Mouse (Mus musculus) MEL (cell line): ENCODE results near the gene Sema3a. TPM values are rescaled to one million over a fixed set of nuclear protein-coding genes. Genes with fewer than 3 reads are reported as not detected.

Source experiments
- DNase-seq: peaks from one replicate; pipeline ENCODE4 v3.0.0; 2011; ENCODE audit warnings: low read depth, low spot score
- H3K27ac ChIP-seq: 2 replicates; pipeline ENCODE4 v1.5.1; 2012; ENCODE audit warnings: low read depth, mild to moderate bottlenecking, control low read depth, low read length, moderate library complexity; ENCODE audit not compliant: control insufficient read depth
- H3K27me3 ChIP-seq, 2 experiments: fragments of 150-350 bp in 1 of 2; sonication (generic) in 1 of 2; 2 replicates each; pipeline ENCODE4 v1.6.1; 2012; ENCODE audit warnings: low read length in 2 of 2, mild to moderate bottlenecking in 2 of 2, improper control_type of control experiment in 1 of 2, moderate library complexity in 1 of 2; ENCODE audit not compliant: insufficient read depth in 2 of 2, control insufficient read depth in 1 of 2
- H3K36me3 ChIP-seq, 2 experiments: 2 replicates each; pipeline ENCODE4 v1.6.1; 2012 to 2014; ENCODE audit warnings: low read length in 2 of 2, improper control_type of control experiment in 1 of 2, inconsistent platforms in 1 of 2, mild to moderate bottlenecking in 1 of 2; ENCODE audit not compliant: insufficient read depth in 2 of 2, control insufficient read depth in 1 of 2
- H3K4me1 ChIP-seq, 2 experiments: fragments of 150-350 bp in 1 of 2; sonication (generic) in 1 of 2; 2 replicates each; pipeline ENCODE4 v1.6.1; 2012; ENCODE audit warnings: low read length in 2 of 2, improper control_type of control experiment in 1 of 2, mild to moderate bottlenecking in 1 of 2; ENCODE audit not compliant: insufficient read depth in 2 of 2, control insufficient read depth in 1 of 2
- H3K4me3 ChIP-seq, 2 experiments: fragments of 150-350 bp in 1 of 2; sonication (generic) in 1 of 2; 2 replicates each; pipeline ENCODE4 v1.5.1; 2012; ENCODE audit warnings: low read depth in 2 of 2, low read length in 2 of 2, mild to moderate bottlenecking in 2 of 2, moderate library complexity in 2 of 2, control low read depth in 1 of 2, improper control_type of control experiment in 1 of 2; ENCODE audit not compliant: control insufficient read depth in 1 of 2, insufficient read depth in 1 of 2
- H3K79me2 ChIP-seq: 2 replicates; pipeline ENCODE4 v1.6.1; 2012; ENCODE audit warnings: mild to moderate bottlenecking, low read length, moderate library complexity; ENCODE audit not compliant: control insufficient read depth, poor library complexity, insufficient read depth
- H3K9ac ChIP-seq: 2 replicates; pipeline ENCODE4 v1.6.1; 2012; ENCODE audit warnings: low read depth, mild to moderate bottlenecking, control low read depth, low read length, moderate library complexity; ENCODE audit not compliant: control insufficient read depth, poor library complexity, severe bottlenecking
- H3K9me3 ChIP-seq: fragments of 150-350 bp; sonication (generic); replicated peaks from 2 replicates; pipeline ENCODE4 v1.6.1; 2012; ENCODE audit warnings: mild to moderate bottlenecking, low read length, improper control_type of control experiment, moderate library complexity; ENCODE audit not compliant: insufficient read depth
- CHD2 ChIP-seq: IDR thresholded peaks from 2 replicates; pipeline ENCODE4 v1.6.1; 2011; ENCODE audit warnings: low read length, improper control_type of control experiment
- ETS1 ChIP-seq: IDR thresholded peaks from 2 replicates; pipeline ENCODE4 v1.6.1; 2012; ENCODE audit warnings: low read depth, mild to moderate bottlenecking, inconsistent platforms, low read length, improper control_type of control experiment, moderate library complexity
- GABPA ChIP-seq: IDR thresholded peaks from 2 replicates; pipeline ENCODE4 v1.6.1; 2012; ENCODE audit warnings: low read depth, mild to moderate bottlenecking, inconsistent platforms, low read length, improper control_type of control experiment, moderate library complexity
- HCFC1 ChIP-seq: IDR thresholded peaks from 2 replicates; pipeline ENCODE4 v1.6.1; 2012; ENCODE audit warnings: low read depth, mild to moderate bottlenecking, inconsistent platforms, low read length, improper control_type of control experiment, moderate library complexity
- KAT2A ChIP-seq: conservative IDR thresholded peaks from 2 replicates; pipeline ENCODE4 v1.6.1; 2012; ENCODE audit warnings: low read depth, low read length, improper control_type of control experiment, inconsistent platforms
- MAX ChIP-seq: IDR thresholded peaks from 2 replicates; pipeline ENCODE4 v1.6.1; 2011; ENCODE audit warnings: low read length, improper control_type of control experiment
- MXI1 ChIP-seq: IDR thresholded peaks from 2 replicates; pipeline ENCODE4 v1.6.1; 2011; ENCODE audit warnings: mild to moderate bottlenecking, low read depth, low read length, improper control_type of control experiment
- MYB ChIP-seq: IDR thresholded peaks from 2 replicates; pipeline ENCODE4 v1.6.1; 2011; ENCODE audit warnings: mild to moderate bottlenecking, low read depth, low read length, improper control_type of control experiment
- POLR2AphosphoS2 ChIP-seq: IDR thresholded peaks from 2 replicates; pipeline ENCODE4 v1.6.1; 2011; ENCODE audit warnings: low read length, improper control_type of control experiment
- POLR2AphosphoS5 ChIP-seq: IDR thresholded peaks from 2 replicates; pipeline ENCODE4 v1.6.1; 2012; ENCODE audit warnings: low read depth, borderline replicate concordance, mild to moderate bottlenecking, inconsistent platforms, low read length, moderate library complexity, mixed read lengths
- SIN3A ChIP-seq: IDR thresholded peaks from 2 replicates; pipeline ENCODE4 v1.6.1; 2012; ENCODE audit warnings: low read length, improper control_type of control experiment, inconsistent platforms
- SMC3 ChIP-seq: IDR thresholded peaks from 2 replicates; pipeline ENCODE4 v1.6.1; 2011; ENCODE audit warnings: low read depth, low read length, improper control_type of control experiment
- TAL1 ChIP-seq: IDR thresholded peaks from 2 replicates; pipeline ENCODE4 v1.6.1; 2012; ENCODE audit warnings: mild to moderate bottlenecking, inconsistent platforms, low read length, moderate library complexity, mixed read lengths
- TBP ChIP-seq: IDR thresholded peaks from 2 replicates; pipeline ENCODE4 v1.8.0; 2011; ENCODE audit warnings: low read depth, low read length, improper control_type of control experiment
- TCF12 ChIP-seq: IDR thresholded peaks from 2 replicates; pipeline ENCODE4 v1.6.1; 2014; ENCODE audit warnings: low read depth, mild to moderate bottlenecking, inconsistent platforms, low read length, improper control_type of control experiment, moderate library complexity
- UBTF ChIP-seq: IDR thresholded peaks from 2 replicates; pipeline ENCODE4 v1.6.1; 2012; ENCODE audit warnings: low read depth, mild to moderate bottlenecking, inconsistent platforms, low read length, improper control_type of control experiment, moderate library complexity, borderline replicate concordance; ENCODE audit not compliant: insufficient read depth
- USF1 ChIP-seq: IDR thresholded peaks from 2 replicates; pipeline ENCODE4 v1.6.1; 2014; ENCODE audit warnings: low read depth, mild to moderate bottlenecking, inconsistent platforms, low read length, improper control_type of control experiment, moderate library complexity
- ZMIZ1 ChIP-seq: IDR thresholded peaks from 2 replicates; pipeline ENCODE4 v1.6.1; 2012; ENCODE audit warnings: low read depth, mild to moderate bottlenecking, inconsistent platforms, low read length, improper control_type of control experiment, moderate library complexity
- polyA plus RNA-seq, 2 experiments: library from polyadenylated mRNA; stranded (reverse) in 1 of 2; unstranded in 1 of 2; fragments of >175 nt in 1 of 2; fragments of >200 nt in 1 of 2; gene quantifications; 2 replicates each; pipeline versions ENCODE4 v1.2.1 to v1.2.4; 2012; ENCODE audit warnings: low replicate concordance in 2 of 2, low read depth in 1 of 2; ENCODE audit not compliant: insufficient read length in 2 of 2, insufficient read depth in 1 of 2, missing spikeins in 1 of 2
- total RNA-seq: library from RNA; depleted of rRNA; stranded (reverse); fragments of 300-350 nt; gene quantifications from 2 replicates; pipeline ENCODE4 v1.2.3, GENCODE M21; 2012

Sema3a gene
- total and polyA plus RNA-seq, 3 experiments: not detected

GRCm38 (mm10) chr5:13527037-13527464, 401.8 kb downstream of the Sema3a start:
- H3K27me3 ChIP-seq: no peaks in the 10 kb centered on the region
- no peak overlapping the region for H3K4me3 ChIP-seq
- TF ChIP-seq CHD2: no peak
- no peak for TF ChIP-seq HCFC1
- H3K36me3 ChIP-seq: no peaks in the 10 kb centered on the region
- H3K9me3 ChIP-seq: no peaks in the 10 kb centered on the region
- no peaks in the 10 kb centered on the region; a peak in 1 of 4 replicates for H3K4me1 ChIP-seq
- H3K79me2 ChIP-seq: no peaks in the 10 kb centered on the region
- DNase-seq: no peak
- H3K9ac ChIP-seq: no peak overlapping the region
- no peak overlapping the region for H3K27ac ChIP-seq

DNA sequence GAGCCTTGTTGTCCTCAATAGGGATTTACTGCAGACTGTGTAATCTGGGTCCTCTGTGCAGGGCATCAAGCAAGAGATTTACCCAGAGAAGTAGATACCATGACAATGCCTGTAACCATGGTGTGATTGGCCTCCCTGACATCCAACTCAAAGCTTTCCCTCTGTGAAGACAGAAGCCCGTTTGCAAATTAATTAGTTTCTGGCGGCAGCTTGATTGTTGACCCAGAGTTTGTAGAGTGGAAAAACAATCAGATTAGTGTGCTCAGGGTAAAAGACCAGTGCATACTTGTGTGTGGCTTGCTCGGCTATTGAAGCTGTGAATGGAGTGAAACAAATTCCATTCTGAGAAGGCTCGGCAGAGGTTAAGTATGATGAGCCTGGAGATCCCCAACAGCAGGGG, 404.0 kb downstream of the Sema3a start:
- no peak for TF ChIP-seq HCFC1
- no peak for TF ChIP-seq MXI1
- TF ChIP-seq GABPA: no peak
- TF ChIP-seq TBP: no peak
- TF ChIP-seq USF1: no peak
- no peak for TF ChIP-seq UBTF
- no peak for TF ChIP-seq ZMIZ1
- TF ChIP-seq MYB: no peak
- TF ChIP-seq TCF12: no peak
- TF ChIP-seq POLR2AphosphoS5: no peak
- no peak for TF ChIP-seq TAL1
- no peak for TF ChIP-seq SMC3
- no peak for TF ChIP-seq MAX
- TF ChIP-seq SIN3A: no peak
- no peak for TF ChIP-seq ETS1
- no peak for TF ChIP-seq KAT2A
- TF ChIP-seq POLR2AphosphoS2: no peak
- DNase-seq: no peak
- H3K36me3 ChIP-seq: no peaks in the 10 kb centered on the region

More for the DNA sequence above, 404.0 kb downstream of the Sema3a start:
- Histone ChIP-seq H3K27ac (no peak overlapping the region), H3K9me3 (no peaks in the 10 kb centered on the region), H3K79me2 (no peaks in the 10 kb centered on the region), H3K4me1 (no peaks in the 10 kb centered on the region; a peak in 1 of 4 replicates), H3K4me3 (no peak overlapping the region), H3K9ac (no peak overlapping the region), H3K27me3 (no peaks in the 10 kb centered on the region)
